Mouse (Mus musculus) heart, embryonic 16.5 days (tissue): ENCODE results near the gene Igfn1. TPM values are rescaled to one million over a fixed set of nuclear protein-coding genes. Genes with fewer than 3 reads are reported as not detected.
A peak's percentile ranks its signal among the peaks of the same experiment; 100 is the strongest.

ENCODE experiments used
- ATAC-seq: fragments of 200-750 bp; cut with Nextera tagmentation; replicated peaks from 2 replicates; pipeline ENCODE4 v1.8.0; 2017; ENCODE audit warnings: moderate number of reproducible peaks; ENCODE audit not compliant: insufficient read depth, low FRiP score; ENCODE audit errors: extremely low read depth
- H3K27ac ChIP-seq: fragments of 300-500 bp; sonication (generic); 2 replicates; pipeline ENCODE4 v1.5.1; 2014; ENCODE audit warnings: mild to moderate bottlenecking, low read length, control low read depth, moderate library complexity
- H3K27me3 ChIP-seq: fragments of 300-500 bp; sonication (generic); 2 replicates; pipeline ENCODE4 v1.6.1; 2014; ENCODE audit warnings: low read length, mixed read lengths; ENCODE audit not compliant: control insufficient read depth, insufficient read depth
- H3K36me3 ChIP-seq: fragments of 300-500 bp; sonication (generic); 2 replicates; pipeline ENCODE4 v1.6.1; 2014; ENCODE audit not compliant: control insufficient read depth, insufficient read depth
- H3K4me1 ChIP-seq: fragments of 300-500 bp; sonication (generic); 2 replicates; pipeline ENCODE4 v1.6.1; 2014; ENCODE audit warnings: low read length, mixed read lengths; ENCODE audit not compliant: control insufficient read depth, insufficient read depth
- H3K4me2 ChIP-seq: fragments of 300-500 bp; sonication (generic); 2 replicates; pipeline ENCODE4 v1.6.1; 2014; ENCODE audit warnings: low read depth, mild to moderate bottlenecking, control low read depth, low read length
- H3K4me3 ChIP-seq: fragments of 300-500 bp; sonication (generic); 2 replicates; pipeline ENCODE4 v1.5.1; 2014; ENCODE audit warnings: mild to moderate bottlenecking, control low read depth, low read length
- H3K9ac ChIP-seq: fragments of 300-500 bp; sonication (generic); 2 replicates; pipeline ENCODE4 v1.6.1; 2014; ENCODE audit warnings: low read length, control low read depth
- H3K9me3 ChIP-seq: fragments of 300-500 bp; sonication (generic); replicated peaks from 2 replicates; pipeline ENCODE4 v1.6.1; 2016; ENCODE audit warnings: low read length; ENCODE audit not compliant: control insufficient read depth
- WGBS: fragments of 180-500 bp; shearing (Covaris S2); extraction: QIAGEN DNeasy Blood & Tissue Kit; methylation state at CpG from one replicate; pipeline ENCODE4 v1.1.7; 2014; 5-methylcytosine and 5-hydroxymethylcytosine counted together
- polyA plus RNA-seq: library from polyadenylated mRNA; unstranded; fragments of >200 nt; fragmentation: Nextera tagmentation; extraction: Ambion mirVana; gene quantifications from 2 replicates; pipeline ENCODE4 v1.2.1, GENCODE M21; 2015

Igfn1 gene
- polyA plus RNA-seq, 1 experiment from 2014 or later: not detected

DNA sequence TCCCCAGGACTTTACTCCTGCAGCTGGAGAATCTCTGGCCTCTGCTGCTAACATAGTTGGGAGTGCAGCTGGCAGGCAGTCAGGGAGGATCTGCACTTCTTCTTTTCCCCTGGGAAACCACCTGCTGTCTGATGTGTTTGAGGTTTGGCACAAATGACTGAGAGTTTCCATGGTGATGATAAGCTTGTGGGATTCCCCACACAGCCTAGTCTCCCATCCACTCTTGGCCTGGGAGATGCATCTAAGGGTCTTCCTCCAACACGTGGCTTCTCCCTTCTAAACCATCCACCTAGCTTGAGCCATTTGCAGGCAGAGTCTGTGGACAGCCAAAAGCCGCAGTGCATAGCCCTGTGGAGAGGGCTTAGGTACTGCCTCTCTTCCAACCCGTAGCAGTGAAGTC lies 76.3 kb downstream of the Igfn1 start:
- H3K36me3 ChIP-seq: no peaks in the 10 kb centered on the region
- no peak overlapping the region for H3K9ac ChIP-seq
- WGBS: 58% methylated on average over 3 of the region's 3 CpGs
- no peak overlapping the region for H3K27ac ChIP-seq
- no peak for ATAC-seq
- H3K4me3 ChIP-seq: no peak overlapping the region
- no peaks in the 10 kb centered on the region for H3K4me1 ChIP-seq
- H3K9me3 ChIP-seq: no peaks in the 10 kb centered on the region; the same call in 1 of the 2 replicates
- peaks cover 3% of the 10 kb centered on the region; the same call in 1 of the 2 replicates for H3K27me3 ChIP-seq
- no peak overlapping the region for H3K4me2 ChIP-seq

- Histone ChIP-seq H3K27ac (no peak overlapping the region), H3K4me2 (no peak overlapping the region), H3K4me3 (no peak overlapping the region), H3K9me3 (no peaks in the 10 kb centered on the region), H3K9ac (no peak overlapping the region), H3K27me3 (peaks cover 25% of the 10 kb centered on the region), H3K36me3 (no peaks in the 10 kb centered on the region), H3K4me1 (no peaks in the 10 kb centered on the region)
- 58% methylated on average over 5 of the region's 5 CpGs for WGBS
- ATAC-seq: no peak
Observed at GRCm38 (mm10) chr1:135925848-135926247, 80.3 kb downstream of the Igfn1 start.

GRCm38 (mm10) chr1:135924377-135924994 lies 81.7 kb downstream of the Igfn1 start:
- no peak for ATAC-seq
- Histone ChIP-seq H3K4me2 (no peak overlapping the region), H3K36me3 (no peaks in the 10 kb centered on the region), H3K9ac (no peak overlapping the region), H3K9me3 (no peaks in the 10 kb centered on the region), H3K4me3 (no peak overlapping the region), H3K27me3 (peaks cover 39% of the 10 kb centered on the region), H3K4me1 (no peaks in the 10 kb centered on the region), H3K27ac (no peak overlapping the region)
- 53% methylated on average over 5 of the region's 5 CpGs for WGBS

- WGBS: 58% methylated on average over 7 of the region's 7 CpGs
- no peak overlapping the region for H3K4me3 ChIP-seq
- no peak overlapping the region for H3K4me2 ChIP-seq
- H3K4me1 ChIP-seq: no peaks in the 10 kb centered on the region
- no peaks in the 10 kb centered on the region for H3K9me3 ChIP-seq
- H3K27ac ChIP-seq: no peak overlapping the region
- peaks cover 51% of the 10 kb centered on the region for H3K27me3 ChIP-seq
- no peak for ATAC-seq
- H3K9ac ChIP-seq: no peak overlapping the region
- H3K36me3 ChIP-seq: no peaks in the 10 kb centered on the region
Observed at GRCm38 (mm10) chr1:135923229-135923628, 82.9 kb downstream of the Igfn1 start.

GRCm38 (mm10) chr1:135918644-135919407 lies 87.3 kb downstream of the Igfn1 start, which contains the start of gene Pkp1:
TSS of gene Pkp1 (minus strand) at chr1:135919207.
- H3K36me3 ChIP-seq: no peaks in the 10 kb centered on the region
- H3K9ac ChIP-seq: peak within 1 kb of the TSS; percentile 10; the same call in 1 of the 2 replicates
- 2% methylated on average over 66 of the region's 67 CpGs for WGBS
- ATAC-seq: 0 out of 2 replicates have a peak, but pooled peaks have one; percentile 28
- H3K9me3 ChIP-seq: no peaks in the 10 kb centered on the region
- H3K4me2 ChIP-seq: peak within 1 kb of the TSS; percentile 52
- H3K27ac ChIP-seq: no peak within 1 kb of the TSS
- peaks cover 87% of the 10 kb centered on the region for H3K27me3 ChIP-seq
- H3K4me3 ChIP-seq: peak within 1 kb of the TSS; percentile 44
- H3K4me1 ChIP-seq: no peaks in the 10 kb centered on the region

DNA sequence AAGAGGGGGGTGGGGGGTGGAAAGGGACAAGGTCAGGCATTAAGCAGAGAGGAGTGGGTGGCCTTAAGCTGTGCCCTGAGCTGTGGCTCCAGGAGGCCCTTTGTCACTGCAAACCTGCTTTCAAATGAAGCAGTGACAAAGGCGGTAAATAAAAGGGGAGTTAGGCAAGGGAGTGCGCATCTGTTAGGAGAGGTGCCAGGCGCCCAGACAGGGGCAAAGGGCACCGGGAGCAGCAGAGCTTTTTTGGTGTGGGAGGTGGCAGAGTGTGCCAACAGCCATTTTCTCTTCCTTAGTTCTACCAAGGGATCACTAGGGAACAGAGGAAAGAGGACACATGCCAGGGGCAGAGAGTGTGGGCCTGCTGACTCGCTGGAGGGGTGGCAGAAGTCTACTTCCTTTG lies 88.9 kb downstream of the Igfn1 start:
- Histone ChIP-seq H3K27me3 (peaks cover 77% of the 10 kb centered on the region), H3K4me1 (no peaks in the 10 kb centered on the region), H3K9ac (no peak overlapping the region), H3K27ac (no peak overlapping the region), H3K4me2 (no peak overlapping the region), H3K4me3 (no peak overlapping the region), H3K36me3 (no peaks in the 10 kb centered on the region), H3K9me3 (no peaks in the 10 kb centered on the region)
- ATAC-seq: no peak
- 19% methylated on average over 5 of the region's 5 CpGs for WGBS

- H3K4me2 ChIP-seq: no peak overlapping the region
- no peak for ATAC-seq
Observed at GRCm38 (mm10) chr1:135916486-135917058, 89.6 kb downstream of the Igfn1 start.

DNA sequence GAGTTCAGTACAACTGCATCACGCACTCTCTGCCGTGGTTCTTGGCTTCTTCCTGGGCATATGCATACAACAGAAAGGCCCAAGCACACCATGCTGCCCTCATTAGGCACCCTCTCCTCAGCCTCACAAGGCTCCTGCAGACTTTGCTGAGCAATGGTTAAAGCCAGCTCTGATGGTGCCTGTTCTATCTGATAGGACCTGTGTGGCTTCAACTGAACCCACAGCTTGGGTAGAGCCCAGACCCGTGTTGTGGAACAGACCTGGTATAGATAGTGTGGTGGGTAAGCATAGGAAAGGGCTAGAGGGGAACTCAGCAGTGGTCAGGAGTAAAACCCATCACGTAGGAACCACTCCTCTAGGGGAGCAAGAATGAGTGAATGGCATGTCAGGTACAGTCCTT lies 92.5 kb downstream of the Igfn1 start:
- WGBS: 68% methylated on average over 4 of the region's 4 CpGs
- H3K9me3 ChIP-seq: no peaks in the 10 kb centered on the region
- H3K4me1 ChIP-seq: peaks cover 4% of the 10 kb centered on the region; the same call in 1 of the 2 replicates
- H3K27ac ChIP-seq: no peak overlapping the region
- H3K4me2 ChIP-seq: no peak overlapping the region
- peaks cover 52% of the 10 kb centered on the region for H3K27me3 ChIP-seq
- H3K36me3 ChIP-seq: no peaks in the 10 kb centered on the region
- no peak overlapping the region for H3K4me3 ChIP-seq
- no peak overlapping the region for H3K9ac ChIP-seq
- no peak for ATAC-seq

More at GRCm38 (mm10) chr1:135916486-135917058, 89.6 kb downstream of the Igfn1 start:
- H3K27me3 ChIP-seq: peaks cover 72% of the 10 kb centered on the region
- 29% methylated on average over 5 of the region's 5 CpGs for WGBS
- no peak overlapping the region for H3K4me3 ChIP-seq
- H3K4me1 ChIP-seq: no peaks in the 10 kb centered on the region
- no peaks in the 10 kb centered on the region for H3K36me3 ChIP-seq
- H3K9me3 ChIP-seq: no peaks in the 10 kb centered on the region
- H3K9ac ChIP-seq: no peak overlapping the region
- no peak overlapping the region for H3K27ac ChIP-seq

DNA sequence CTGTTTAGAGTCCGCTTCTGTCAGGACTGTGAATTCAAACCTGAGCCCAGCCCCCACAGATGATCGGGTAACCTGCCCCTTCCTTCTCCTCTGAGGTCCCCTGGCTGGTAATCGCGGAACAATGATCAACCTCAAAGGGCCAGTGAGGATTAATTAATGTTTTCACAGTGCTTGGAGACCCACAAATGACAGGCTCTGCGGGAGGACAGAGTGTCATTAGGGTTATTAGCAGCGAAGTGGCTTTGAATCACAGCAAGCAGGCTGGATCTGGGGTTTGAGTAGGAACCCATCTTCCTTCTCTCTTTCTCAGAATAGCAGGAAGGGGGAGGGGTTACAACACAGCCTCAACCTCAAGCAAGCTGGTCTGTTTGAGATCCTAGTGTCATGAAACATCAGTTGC lies 96.8 kb downstream of the Igfn1 start:
- Histone ChIP-seq H3K36me3 (no peaks in the 10 kb centered on the region), H3K27ac (no peak overlapping the region), H3K9me3 (no peaks in the 10 kb centered on the region), H3K4me2 (no peak overlapping the region), H3K4me3 (no peak overlapping the region), H3K9ac (no peak overlapping the region), H3K27me3 (peaks cover 19% of the 10 kb centered on the region), H3K4me1 (peaks cover 4% of the 10 kb centered on the region; the same call in 1 of the 2 replicates)
- no peak for ATAC-seq
- WGBS: 32% methylated on average over 6 of the region's 6 CpGs
